Mouse (Mus musculus) Muller cell, postnatal 12 days (primary cell): ENCODE data around the gene Colgalt1.

Experiments used
- DNase-seq: peaks from one replicate; pipeline ENCODE4 v3.0.0-alpha.2; 2015; ENCODE audit errors: inconsistent ontology term

The Colgalt1 gene

GRCm38 (mm10) chr8:71610822-71611651, at the start of gene Colgalt1:
Gene Colgalt1 (plus strand): TSS chr8:71610998.
- peak; percentile 99 for DNase-seq

- DNase-seq, result peak; percentile 71
Observed at GRCm38 (mm10) chr8:71561401-71561800, 49.4 kb upstream of the Colgalt1 start.

GRCm38 (mm10) chr8:71562751-71563150, 48.0 kb upstream of the Colgalt1 start:
- DNase-seq, result peak; percentile 75

GRCm38 (mm10) chr8:71563992-71564391, 46.8 kb upstream of the Colgalt1 start:
- no peak for DNase-seq

GRCm38 (mm10) chr8:71566501-71566900, 44.3 kb upstream of the Colgalt1 start, which contains the start of gene Nxnl1:
Gene Nxnl1 (minus strand): TSS chr8:71566601.
- DNase-seq, result no peak

GRCm38 (mm10) chr8:71567587-71567986, 43.2 kb upstream of the Colgalt1 start:
- DNase-seq, result no peak

GRCm38 (mm10) chr8:71568387-71568937, 42.3 kb upstream of the Colgalt1 start, which contains the start of gene Slc27a1:
Gene Slc27a1 (plus strand): TSS chr8:71568882.
- peak; percentile 64 for DNase-seq

GRCm38 (mm10) chr8:71568941-71569340, 41.9 kb upstream of the Colgalt1 start:
- DNase-seq, result no peak

- DNase-seq, result peak; percentile 89
Observed at GRCm38 (mm10) chr8:71569366-71570290, 41.2 kb upstream of the Colgalt1 start.

GRCm38 (mm10) chr8:71570291-71570954, 40.4 kb upstream of the Colgalt1 start:
- peak; percentile 100 for DNase-seq

GRCm38 (mm10) chr8:71572077-71572476, 38.7 kb upstream of the Colgalt1 start:
- peak; percentile 51 for DNase-seq

- DNase-seq, result peak; percentile 100
Observed at GRCm38 (mm10) chr8:71572847-71573633, 37.8 kb upstream of the Colgalt1 start.

- DNase-seq, result no peak
Observed at GRCm38 (mm10) chr8:71574426-71574825, 36.4 kb upstream of the Colgalt1 start.

GRCm38 (mm10) chr8:71575020-71575419, 35.8 kb upstream of the Colgalt1 start:
- DNase-seq, result no peak

GRCm38 (mm10) chr8:71577856-71578387, 32.9 kb upstream of the Colgalt1 start:
- no peak for DNase-seq

GRCm38 (mm10) chr8:71579009-71579408, 31.8 kb upstream of the Colgalt1 start:
- peak; percentile 71 for DNase-seq

- DNase-seq, result no peak
Observed at GRCm38 (mm10) chr8:71579476-71579875, 31.3 kb upstream of the Colgalt1 start.

- peak; percentile 58 for DNase-seq
Observed at GRCm38 (mm10) chr8:71580201-71580600, 30.6 kb upstream of the Colgalt1 start.

- DNase-seq, result peak; percentile 57
Observed at GRCm38 (mm10) chr8:71586891-71587290, 23.9 kb upstream of the Colgalt1 start.

- DNase-seq, result no peak
Observed at GRCm38 (mm10) chr8:71588762-71589161, 22.0 kb upstream of the Colgalt1 start.
